Mouse (Mus musculus): ENCODE data around the gene Noc2l.

DNA sequence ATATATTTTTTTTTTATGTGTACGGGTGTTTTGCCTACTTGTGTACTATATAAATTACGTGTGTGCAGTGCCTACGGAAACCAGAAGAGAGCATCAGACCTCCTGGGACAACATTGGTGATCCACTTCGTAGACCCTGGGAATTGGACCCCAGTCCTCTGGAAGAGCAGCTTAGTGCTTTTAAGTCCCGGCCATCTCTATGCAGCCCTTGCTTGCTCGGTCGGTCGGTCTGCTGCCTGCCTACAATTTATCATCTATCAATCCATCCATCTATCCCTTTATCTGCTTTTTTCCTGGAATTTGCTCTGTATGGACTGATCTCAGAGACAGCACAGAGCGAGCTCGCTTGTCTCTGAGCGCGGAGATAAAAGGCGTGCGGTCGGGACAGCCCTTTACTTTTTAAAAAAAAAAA, 445 bp upstream of the Noc2l start:
- TF ChIP-seq POLR2A (IDR thresholded peaks at IDR 0.05; ENCODE audit: extremely low read depth, insufficient read depth, low read length), result no peak
- peak; percentile 4; the same call in 1 of the 2 replicates for TF ChIP-seq CTCF (IDR thresholded peaks at IDR 0.05; ENCODE audit: low read depth, low read length)

Data from liver, adult 2 months (tissue).